Mouse (Mus musculus) testis, postnatal 10 days (tissue): Measurements from ENCODE around the gene Prss8.
"Not testable (repeated sequence)": the region's sequence is repeated elsewhere in the genome, so short reads cannot be mapped to it uniquely, and the experiment has no call there.

Experiments used
- DNase-seq: peaks from one replicate; pipeline ENCODE4 v3.0.0; 2021; ENCODE audit warnings: low spot score

Gene Prss8

GRCm38 (mm10) chr7:127895891-127896290, 34.0 kb downstream of the Prss8 start:
- DNase-seq, result not testable (repeated sequence)

GRCm38 (mm10) chr7:127895442-127895841, 34.5 kb downstream of the Prss8 start, which contains the start of the genes Gm21974 and Vkorc1:
TSS of gene Gm21974 (minus strand) at chr7:127895454.
TSS of gene Vkorc1 (minus strand) at chr7:127895617.
- DNase-seq, result peak; percentile 97

DNA sequence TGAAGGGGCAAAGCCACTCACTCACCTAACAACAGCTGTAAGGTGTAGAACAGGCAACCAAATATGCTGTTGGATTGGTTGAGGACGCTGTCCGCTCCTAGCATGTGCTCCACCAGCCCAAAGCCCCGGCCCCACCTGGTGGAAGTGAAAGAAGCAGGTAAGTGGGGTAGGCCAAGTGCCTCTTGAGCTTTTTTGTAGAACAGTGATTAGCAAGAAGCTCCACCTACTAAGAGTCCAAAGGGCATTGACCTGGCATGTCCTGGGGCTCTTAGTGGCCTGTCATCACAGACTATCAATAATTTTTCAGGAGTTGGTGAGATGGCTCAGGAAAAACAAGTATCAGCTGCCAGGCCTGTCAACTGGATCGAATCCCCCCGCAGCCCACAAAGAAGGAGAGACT, 35.4 kb downstream of the Prss8 start:
- DNase-seq, result no peak

GRCm38 (mm10) chr7:127890798-127891197, 39.1 kb downstream of the Prss8 start, which contains the start of gene Prss53:
TSS of gene Prss53 (minus strand) at chr7:127890970.
- DNase-seq, result no peak

DNA sequence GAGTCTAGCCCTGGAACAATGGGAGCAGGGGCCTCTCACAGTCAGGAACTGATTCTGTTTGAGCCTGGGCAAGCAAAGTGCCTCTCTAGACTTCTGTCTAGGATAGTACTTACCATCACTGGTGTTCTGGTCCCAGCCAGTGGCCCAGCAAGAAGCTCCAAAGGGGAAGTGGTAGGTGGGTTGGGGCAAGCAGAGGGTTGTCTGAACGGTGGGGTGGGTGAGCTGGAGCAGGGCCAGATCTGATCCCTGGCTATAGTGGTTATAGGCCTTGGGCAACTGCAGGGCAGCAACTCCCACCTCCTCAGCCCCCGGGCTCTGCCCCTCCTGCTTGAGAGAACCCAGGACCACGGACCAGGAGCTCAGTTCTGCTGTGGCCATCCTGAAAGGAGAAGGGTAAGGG, 41.1 kb downstream of the Prss8 start:
- DNase-seq, result no peak

GRCm38 (mm10) chr7:127887781-127888180, 42.1 kb downstream of the Prss8 start:
- DNase-seq, result no peak

- no peak for DNase-seq
These were observed 42.7 kb downstream of the Prss8 start for GRCm38 (mm10) chr7:127887191-127887590.

GRCm38 (mm10) chr7:127886551-127886950, 43.4 kb downstream of the Prss8 start:
- no peak for DNase-seq

GRCm38 (mm10) chr7:127885951-127886350, 44.0 kb downstream of the Prss8 start:
- DNase-seq, result peak; percentile 80

- no peak for DNase-seq
These were observed 49.5 kb downstream of the Prss8 start for GRCm38 (mm10) chr7:127880431-127880830.

DNA sequence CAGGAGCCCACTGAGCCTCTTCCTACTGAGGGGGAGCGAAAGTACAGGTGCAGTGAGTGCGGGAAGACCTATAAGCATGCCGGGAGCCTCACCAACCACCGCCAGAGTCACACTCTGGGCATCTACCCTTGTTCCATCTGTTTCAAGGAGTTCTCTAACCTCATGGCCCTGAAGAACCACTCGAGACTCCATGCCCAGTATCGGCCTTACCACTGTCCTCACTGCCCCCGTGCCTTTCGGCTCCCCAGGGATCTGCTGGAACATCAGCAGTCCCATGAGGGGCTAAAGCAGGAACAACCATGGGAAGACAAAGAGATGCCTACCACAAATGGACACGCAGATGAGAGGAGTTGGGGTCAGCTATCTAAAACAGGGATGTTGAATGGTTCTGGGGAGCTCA, 50.6 kb downstream of the Prss8 start:
- DNase-seq, result no peak

DNA sequence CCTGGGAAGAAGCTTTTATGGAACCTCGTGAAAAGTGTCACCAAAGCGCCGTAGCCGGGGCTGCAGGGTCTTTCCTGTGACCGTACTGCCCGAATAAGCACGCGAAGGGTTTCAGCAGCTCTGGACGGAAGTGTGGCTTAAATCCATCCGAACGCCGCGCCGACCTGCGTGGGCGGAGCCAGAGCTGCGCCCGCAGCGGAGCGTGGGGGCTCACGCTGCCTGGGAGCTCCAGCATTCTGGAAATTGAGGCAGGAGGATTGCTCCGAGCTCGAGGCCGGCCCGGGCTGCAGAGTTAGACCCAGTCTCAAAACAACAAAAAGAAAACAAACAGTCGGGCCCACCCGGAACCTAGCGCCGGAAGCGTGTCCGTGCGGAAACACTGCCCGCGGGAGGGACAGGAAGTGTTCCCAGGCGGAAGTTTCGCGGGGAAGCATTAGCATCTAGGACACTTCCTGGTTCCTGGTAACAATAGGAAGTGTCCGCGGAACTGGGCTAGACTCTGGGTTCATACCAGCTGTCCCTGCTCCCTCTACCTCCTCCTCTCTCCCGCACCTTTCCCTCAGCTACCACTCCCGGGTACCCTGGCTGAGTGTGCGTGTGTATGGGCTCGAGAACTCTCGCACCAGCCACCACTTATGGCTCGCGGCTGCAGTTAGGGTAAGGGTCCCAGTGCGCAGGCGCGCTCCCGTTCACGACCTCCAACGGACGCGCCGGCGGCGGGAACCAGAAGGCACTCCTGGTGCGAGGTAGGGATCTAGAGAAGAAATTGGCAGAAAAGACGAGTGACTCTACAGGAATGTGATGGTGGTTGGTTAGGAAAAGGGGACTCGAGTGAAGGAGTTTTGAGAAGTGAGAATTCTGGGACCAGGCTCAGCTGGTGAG, 53.2 kb downstream of the Prss8 start, which contains the start of gene Zfp668:
Gene Zfp668, minus strand, starts transcription at position 362 of the 882 bp plus-strand sequence.
- DNase-seq, result peak; percentile 90

GRCm38 (mm10) chr7:127876041-127876466, 53.9 kb downstream of the Prss8 start, which contains the start of gene Zfp646:
TSS of gene Zfp646 (plus strand) at chr7:127876221.
- peak; percentile 82 for DNase-seq
